Mouse (Mus musculus): Measurements from ENCODE around the gene Olfr1246.

GRCm38 (mm10) chr2:89593057-89593456, at the start of gene Olfr1246:
- TF ChIP-seq CTCF (IDR thresholded peaks at IDR 0.05; ENCODE audit: control insufficient read depth, insufficient read depth, insufficient replicate concordance, low read depth, low read length) = no peak
- TF ChIP-seq POLR2A (IDR thresholded peaks at IDR 0.05; ENCODE audit: control insufficient read depth, low read depth, low read length) = no peak

Data from testis, adult 2 months (tissue).